Mouse (Mus musculus) heart, embryonic 14.5 days (tissue): ENCODE results near the gene Miga2. TPM values are rescaled to one million over a fixed set of nuclear protein-coding genes. Genes with fewer than 3 reads are reported as not detected.

Experiments used
- ATAC-seq: fragments of 200-750 bp; cut with Nextera tagmentation; 2 replicates; pipeline ENCODE4 v1.8.0; 2017; ENCODE audit warnings: low read depth, moderate TSS enrichment; ENCODE audit not compliant: insufficient number of reproducible peaks, insufficient read depth, low FRiP score
- H3K27ac ChIP-seq, 2 experiments: fragments of 200-500 bp in 1 of 2; fragments of 300-500 bp in 1 of 2; sonication (generic) in 1 of 2; replicated peaks in 1 of 2; 2 replicates each; pipeline ENCODE4 v1.5.1; 2012 to 2014; ENCODE audit warnings: low read depth in 2 of 2, low read length in 2 of 2, control low read depth in 1 of 2, mild to moderate bottlenecking in 1 of 2, mixed read lengths in 1 of 2; ENCODE audit not compliant: control insufficient read depth in 1 of 2, insufficient read depth in 1 of 2
- H3K27me3 ChIP-seq: fragments of 300-500 bp; sonication (generic); 2 replicates; pipeline ENCODE4 v1.6.1; 2014; ENCODE audit warnings: mild to moderate bottlenecking, low read length, control low read depth; ENCODE audit not compliant: control insufficient read depth, insufficient read depth
- H3K36me3 ChIP-seq: fragments of 300-500 bp; sonication (generic); 2 replicates; pipeline ENCODE4 v1.6.1; 2014; ENCODE audit warnings: mild to moderate bottlenecking, control low read depth, low read length, mixed read lengths; ENCODE audit not compliant: control insufficient read depth, insufficient read depth
- H3K4me1 ChIP-seq, 2 experiments: fragments of 200-500 bp in 1 of 2; fragments of 300-500 bp in 1 of 2; sonication (generic) in 1 of 2; 2 replicates each; pipeline ENCODE4 v1.6.1; 2012 to 2014; ENCODE audit warnings: low read length in 2 of 2, control low read depth in 1 of 2, mixed read lengths in 1 of 2; ENCODE audit not compliant: control insufficient read depth in 2 of 2, insufficient read depth in 2 of 2
- H3K4me2 ChIP-seq: fragments of 300-500 bp; sonication (generic); 2 replicates; pipeline ENCODE4 v1.6.1; 2014; ENCODE audit warnings: mild to moderate bottlenecking, low read length
- H3K4me3 ChIP-seq, 2 experiments: fragments of 200-500 bp in 1 of 2; fragments of 300-500 bp in 1 of 2; sonication (generic) in 1 of 2; 2 replicates each; pipeline ENCODE4 v1.5.1; 2012 to 2014; ENCODE audit warnings: low read length in 2 of 2, mild to moderate bottlenecking in 2 of 2, control low read depth in 1 of 2, low read depth in 1 of 2, moderate library complexity in 1 of 2; ENCODE audit not compliant: control insufficient read depth in 1 of 2, insufficient read depth in 1 of 2
- H3K9ac ChIP-seq: fragments of 300-500 bp; sonication (generic); 2 replicates; pipeline ENCODE4 v1.6.1; 2014; ENCODE audit warnings: mild to moderate bottlenecking, low read length
- H3K9me3 ChIP-seq: fragments of 300-500 bp; sonication (generic); 2 replicates; pipeline ENCODE4 v1.6.1; 2016; ENCODE audit warnings: low read length, control low read depth; ENCODE audit not compliant: control insufficient read depth
- WGBS: fragments of 180-500 bp; shearing (Covaris S2); extraction: QIAGEN DNeasy Blood & Tissue Kit; methylation state at CpG from one replicate; pipeline ENCODE4 v1.1.7; 2014; 5-methylcytosine and 5-hydroxymethylcytosine counted together
- polyA plus RNA-seq: library from polyadenylated mRNA; unstranded; fragments of >200 nt; fragmentation: Nextera tagmentation; extraction: Ambion mirVana; gene quantifications from 2 replicates; pipeline ENCODE4 v1.2.1, GENCODE M21; 2014

Gene Miga2
- polyA plus RNA-seq, 1 experiment from 2014 or later: 31.6 TPM

DNA sequence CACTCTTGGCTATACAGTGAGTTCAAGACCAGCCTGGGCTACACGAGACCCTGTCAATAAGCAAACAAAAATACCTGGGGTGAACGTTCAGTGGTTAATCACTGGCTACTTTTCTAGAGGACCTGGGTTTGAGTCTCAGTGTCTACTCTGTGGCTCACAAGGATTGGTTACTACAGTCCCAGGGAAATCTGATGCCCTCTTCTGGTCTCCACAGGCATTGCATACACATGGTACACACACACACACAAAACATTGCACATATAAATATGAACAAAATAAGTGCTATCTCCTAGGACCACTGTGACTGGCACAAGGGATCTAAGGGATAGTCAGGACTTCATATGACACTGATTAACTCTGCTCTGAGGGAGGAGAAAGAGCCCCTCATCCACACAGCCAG, 25.0 kb downstream of the Miga2 start:
- Histone ChIP-seq H3K27me3 (no peaks in the 10 kb centered on the region), H3K4me3 (no peak overlapping the region), H3K27ac (no peak overlapping the region), H3K4me1 (peaks cover 5 to 10% of the 10 kb centered on the region in 2 experiments), H3K9ac (no peak overlapping the region), H3K36me3 (peaks cover 18% of the 10 kb centered on the region), H3K4me2 (no peak overlapping the region), H3K9me3 (no peaks in the 10 kb centered on the region)
- WGBS: 87% methylated on average over 2 of the region's 2 CpGs
- no peak for ATAC-seq

DNA sequence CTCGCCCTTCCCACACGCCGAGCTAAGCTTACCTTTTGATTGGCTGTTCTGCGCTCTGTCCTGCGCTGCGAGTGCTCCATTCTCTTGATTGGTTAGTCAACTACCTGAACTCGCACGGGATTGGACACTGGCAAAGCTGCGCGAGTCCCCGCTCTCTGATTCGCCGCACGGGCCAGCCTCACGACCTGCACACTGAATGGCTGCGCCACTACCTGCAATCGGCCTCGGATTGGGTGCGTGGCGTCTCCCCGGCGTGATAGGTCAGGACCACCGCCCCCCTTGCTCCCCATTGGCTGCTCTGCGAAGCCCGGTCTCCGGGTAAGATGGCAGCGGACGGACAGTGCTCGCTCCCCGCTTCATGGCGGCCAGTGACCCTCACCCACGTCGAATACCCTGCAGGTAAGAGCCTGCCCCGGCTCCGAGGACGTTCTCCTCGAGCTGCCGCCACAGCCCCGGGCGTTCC, 28.1 kb downstream of the Miga2 start, which contains the start of gene Dolpp1:
TSS of gene Dolpp1 (plus strand) at position 141 of the 463 bp plus-strand sequence.
- Histone ChIP-seq H3K9ac (peak within 1 kb of the TSS; percentile 83), H3K4me3 (peak within 1 kb of the TSS; percentile 88 to 91), H3K36me3 (peaks cover 23% of the 10 kb centered on the region), H3K27ac (peak within 1 kb of the TSS; percentile 77 to 89), H3K4me1 (peaks cover 5 to 14% of the 10 kb centered on the region in 2 experiments), H3K4me2 (peak within 1 kb of the TSS; percentile 92), H3K9me3 (no peaks in the 10 kb centered on the region), H3K27me3 (no peaks in the 10 kb centered on the region)
- under 1% methylated on average over 40 of the region's 40 CpGs for WGBS
- ATAC-seq: peak; percentile 96

DNA sequence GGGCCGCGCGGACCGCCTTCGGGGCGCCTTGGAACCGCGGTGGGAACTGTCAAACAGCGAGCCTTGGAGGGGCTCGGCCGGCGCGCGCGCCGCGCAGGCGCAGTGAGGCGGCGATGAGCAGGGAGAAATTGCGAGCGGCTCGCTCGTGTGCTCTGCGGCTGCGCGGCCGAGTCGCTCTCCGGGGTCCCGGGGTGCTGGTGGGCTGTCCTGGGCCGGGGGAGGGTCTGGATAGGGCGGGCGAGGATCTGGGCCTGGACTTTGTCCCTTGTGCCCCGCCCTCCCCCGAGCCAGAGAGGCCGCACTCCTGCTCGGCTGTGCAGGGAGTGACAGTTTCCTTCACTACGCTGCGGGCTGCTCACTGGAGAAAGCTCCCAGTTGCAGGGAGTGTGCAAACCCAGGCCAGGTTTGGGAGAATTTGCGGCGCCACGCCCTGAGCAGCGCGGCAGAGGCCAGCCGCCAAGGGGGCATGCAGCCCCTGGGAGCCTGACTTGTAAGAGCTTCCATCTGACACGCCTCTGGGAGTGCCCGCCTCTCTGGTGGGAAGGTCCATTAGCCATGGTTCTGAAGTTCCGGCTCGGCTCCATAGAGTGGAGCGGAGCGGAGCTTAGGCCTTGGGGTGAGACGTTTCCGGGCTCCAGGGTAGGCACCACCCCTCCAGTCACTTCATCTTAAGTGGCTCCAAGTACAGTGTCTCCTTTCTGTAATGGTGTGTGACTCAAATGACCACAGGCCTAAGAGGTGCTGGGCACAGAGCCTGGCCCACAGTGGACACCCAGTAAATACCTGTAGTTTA, 28.7 kb downstream of the Miga2 start:
- 1% methylated on average over 54 of the region's 54 CpGs for WGBS
- peak overlapping the region; percentile 77 to 89 for H3K27ac ChIP-seq
- no peaks in the 10 kb centered on the region for H3K27me3 ChIP-seq
- no peaks in the 10 kb centered on the region for H3K9me3 ChIP-seq
- H3K9ac ChIP-seq: peak overlapping the region; percentile 83
- peak overlapping the region; percentile 92 for H3K4me2 ChIP-seq
- ATAC-seq: peak; percentile 68
- peaks cover 5 to 14% of the 10 kb centered on the region in 2 experiments for H3K4me1 ChIP-seq
- H3K36me3 ChIP-seq: peaks cover 29% of the 10 kb centered on the region
- peak overlapping the region; percentile 88 to 91 for H3K4me3 ChIP-seq

DNA sequence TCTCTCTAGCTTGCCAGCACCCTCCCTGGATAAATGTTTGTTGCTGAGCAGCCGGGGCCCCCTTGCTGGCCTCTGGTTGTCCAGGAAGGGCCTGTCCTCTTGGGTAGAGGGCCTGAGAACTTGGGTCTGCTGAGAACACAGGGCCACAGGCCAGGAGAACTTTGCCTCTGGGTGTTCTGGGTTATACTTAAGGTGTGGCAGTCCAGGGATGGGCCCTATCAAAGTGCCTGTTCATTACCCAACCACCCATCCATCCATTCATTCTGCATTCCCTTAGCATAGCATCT, 29.3 kb downstream of the Miga2 start:
- peaks cover 5 to 14% of the 10 kb centered on the region in 2 experiments for H3K4me1 ChIP-seq
- H3K36me3 ChIP-seq: peaks cover 35% of the 10 kb centered on the region
- peak overlapping the region; percentile 92 for H3K4me2 ChIP-seq
- H3K27me3 ChIP-seq: no peaks in the 10 kb centered on the region
- ATAC-seq: no peak
- H3K27ac ChIP-seq: peak overlapping the region; percentile 77 to 89; a peak in 2 of 4 replicates
- peak overlapping the region; percentile 88 to 91 for H3K4me3 ChIP-seq
- no peaks in the 10 kb centered on the region for H3K9me3 ChIP-seq
- H3K9ac ChIP-seq: peak overlapping the region; percentile 83
- 32% methylated on average over 1 of the region's 1 CpGs for WGBS

DNA sequence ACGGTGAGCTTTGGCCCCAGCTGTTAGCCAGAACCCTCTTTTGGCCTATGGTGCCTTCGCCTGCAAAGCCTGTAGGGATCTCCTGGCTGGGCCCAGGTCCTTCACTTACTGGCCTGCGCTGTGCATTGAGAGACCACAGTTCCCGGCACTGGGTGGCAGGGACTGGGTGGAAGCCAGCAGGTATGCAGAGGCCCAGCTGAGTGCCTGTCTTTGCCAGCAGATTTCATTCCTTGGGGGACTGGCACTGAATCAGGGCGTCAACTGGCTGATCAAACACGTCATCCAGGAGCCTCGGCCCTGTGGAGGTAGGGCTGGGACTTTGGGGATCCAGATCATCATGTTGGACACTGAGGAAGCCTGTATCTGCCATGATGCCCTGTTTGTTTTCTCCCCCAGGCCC, 31.7 kb downstream of the Miga2 start:
- Histone ChIP-seq H3K4me3 (no peak overlapping the region), H3K9me3 (no peaks in the 10 kb centered on the region), H3K27me3 (no peaks in the 10 kb centered on the region), H3K27ac (no peak overlapping the region), H3K4me1 (peaks cover 7 to 23% of the 10 kb centered on the region in 2 experiments), H3K4me2 (no peak overlapping the region), H3K36me3 (peaks cover 58% of the 10 kb centered on the region), H3K9ac (no peak overlapping the region)
- ATAC-seq: no peak
- 90% methylated on average over 7 of the region's 7 CpGs for WGBS

DNA sequence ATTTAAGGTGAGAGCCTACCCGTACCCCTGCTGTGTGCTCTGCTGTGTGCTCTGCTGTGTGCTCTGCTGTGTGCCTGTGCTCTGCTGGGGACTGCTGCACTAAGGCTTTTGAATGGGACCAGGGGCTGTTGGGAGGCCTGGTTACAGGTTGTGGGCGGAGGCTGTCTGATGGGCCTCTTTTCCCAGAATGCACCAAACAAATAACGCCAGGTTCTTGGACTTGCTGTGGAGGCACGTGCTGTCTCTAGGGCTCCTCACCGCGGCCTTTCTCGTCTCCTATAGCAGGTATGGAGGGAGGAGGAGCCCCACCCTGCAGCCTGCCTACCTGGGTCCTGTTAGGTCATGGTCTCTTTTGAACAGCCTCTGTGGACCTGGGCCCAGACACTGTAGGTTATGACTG, 32.2 kb downstream of the Miga2 start:
- no peak for ATAC-seq
- no peak overlapping the region for H3K9ac ChIP-seq
- 82% methylated on average over 7 of the region's 7 CpGs for WGBS
- no peak overlapping the region for H3K27ac ChIP-seq
- H3K9me3 ChIP-seq: no peaks in the 10 kb centered on the region
- H3K36me3 ChIP-seq: peaks cover 63% of the 10 kb centered on the region
- peaks cover 7 to 23% of the 10 kb centered on the region in 2 experiments for H3K4me1 ChIP-seq
- no peak overlapping the region for H3K4me2 ChIP-seq
- no peak overlapping the region for H3K4me3 ChIP-seq
- no peaks in the 10 kb centered on the region for H3K27me3 ChIP-seq

DNA sequence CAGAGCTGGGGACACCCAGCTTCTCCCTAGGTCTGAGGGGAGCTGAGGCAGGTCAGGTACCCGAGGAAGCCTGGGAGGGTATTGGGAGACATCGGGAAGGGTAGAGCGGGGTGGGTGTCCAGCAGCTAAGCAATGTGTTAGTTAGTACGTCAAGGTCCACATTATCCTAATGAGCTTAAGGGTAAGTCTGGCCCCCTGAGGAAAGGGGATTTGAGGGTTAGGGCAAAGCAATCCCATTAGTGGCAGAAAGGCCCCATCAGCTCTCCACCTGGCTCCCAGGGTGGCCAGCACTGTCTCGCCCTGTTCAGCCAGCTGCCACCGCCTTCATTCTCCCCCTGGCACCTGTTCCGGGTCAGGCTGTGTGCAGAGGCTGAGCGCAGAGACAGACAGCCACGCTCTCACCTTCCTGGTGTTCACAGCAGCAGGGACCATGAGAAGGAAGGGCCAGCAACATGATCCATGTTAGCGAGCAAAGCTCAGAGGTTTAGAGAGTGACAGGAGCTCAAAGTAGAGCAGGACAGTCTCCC, 34.0 kb downstream of the Miga2 start:
- Histone ChIP-seq H3K27me3 (no peaks in the 10 kb centered on the region), H3K4me2 (no peak overlapping the region), H3K36me3 (peaks cover 81% of the 10 kb centered on the region), H3K27ac (no peak overlapping the region), H3K9ac (no peak overlapping the region), H3K4me1 (peaks cover 5 to 22% of the 10 kb centered on the region in 2 experiments), H3K4me3 (no peak overlapping the region), H3K9me3 (no peaks in the 10 kb centered on the region)
- ATAC-seq: no peak
- 84% methylated on average over 10 of the region's 10 CpGs for WGBS
